Mouse (Mus musculus) adrenal gland, postnatal 14 days (tissue): ENCODE measurements around the gene Zdhhc20. TPM values are rescaled to one million over a fixed set of nuclear protein-coding genes. Genes with fewer than 3 reads are reported as not detected.
"Not testable (repeated sequence)": the region's sequence is repeated elsewhere in the genome, so short reads cannot be mapped to it uniquely, and the experiment has no call there.

Experiments
- DNase-seq: peaks from one replicate; pipeline ENCODE4 v3.0.0; 2021; ENCODE audit warnings: mixed read lengths
- total RNA-seq: library from RNA; stranded (reverse); gene quantifications from 2 replicates; pipeline ENCODE4 v1.2.3, GENCODE M21; 2021

Gene Zdhhc20
- total RNA-seq, 1 experiment from 2014 or later = 31.0 TPM

DNA sequence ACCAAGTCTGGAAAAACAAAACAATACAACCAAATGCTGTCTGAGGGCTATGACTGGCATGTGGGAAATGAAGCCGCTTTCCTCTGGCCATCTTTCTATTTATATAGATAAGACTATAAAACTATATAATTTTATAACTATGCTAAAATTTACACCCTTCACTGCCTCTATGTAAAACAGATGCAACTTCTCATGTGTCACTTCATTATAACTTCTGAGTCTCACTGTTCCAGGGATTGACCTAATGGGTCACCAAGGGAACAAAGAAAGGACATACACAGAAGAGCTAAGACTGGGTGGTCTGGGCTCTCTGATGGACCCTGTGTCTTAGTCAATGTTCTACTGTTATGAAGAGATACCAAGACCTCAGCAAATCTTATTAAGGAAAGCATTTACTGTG is 2.9 kb upstream of the Zdhhc20 start:
- DNase-seq = no peak

DNA sequence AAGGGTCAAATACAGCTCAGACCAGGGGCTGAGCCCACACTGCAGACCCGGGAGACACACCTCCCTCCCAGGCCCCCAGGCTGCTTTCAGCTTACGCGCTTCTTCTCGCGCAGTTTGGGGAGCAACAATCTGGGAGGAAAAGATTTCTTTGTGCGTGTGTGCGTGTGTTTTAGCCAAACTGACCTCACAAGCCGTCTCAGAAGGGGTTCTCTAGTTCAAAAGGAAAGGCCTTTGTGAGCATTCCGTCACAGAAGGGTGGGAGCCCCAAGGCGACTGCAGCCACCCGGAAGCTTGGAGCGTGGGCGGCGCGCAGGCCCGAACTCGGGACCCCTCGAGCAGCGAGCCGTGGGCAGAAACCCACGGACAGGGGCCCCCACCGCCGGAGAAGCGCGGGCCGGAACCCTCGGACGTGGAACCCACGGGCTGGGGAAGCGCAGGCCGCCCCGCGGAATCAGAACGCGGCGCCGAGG is 500 bp downstream of the Zdhhc20 start:
- DNase-seq = peak; percentile 62

DNA sequence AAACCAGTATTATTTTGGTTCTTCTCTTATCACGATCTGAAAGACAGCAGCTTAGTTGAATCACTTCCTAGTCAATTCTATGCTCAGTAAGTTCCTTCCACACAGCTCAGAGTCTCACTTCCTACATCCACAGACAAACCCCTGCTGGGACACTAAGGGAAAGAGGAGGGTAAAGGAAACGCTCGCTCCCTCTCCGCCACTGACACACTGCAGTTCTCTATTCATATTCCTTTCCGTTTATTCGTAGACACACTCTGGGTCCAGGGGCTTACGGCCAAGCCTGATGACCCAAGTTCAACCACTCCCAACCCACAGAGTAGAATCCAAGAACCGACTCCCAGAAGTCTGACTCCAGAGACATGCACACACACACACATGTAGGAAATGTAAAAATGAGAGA is 2.9 kb downstream of the Zdhhc20 start:
- DNase-seq = no peak

DNA sequence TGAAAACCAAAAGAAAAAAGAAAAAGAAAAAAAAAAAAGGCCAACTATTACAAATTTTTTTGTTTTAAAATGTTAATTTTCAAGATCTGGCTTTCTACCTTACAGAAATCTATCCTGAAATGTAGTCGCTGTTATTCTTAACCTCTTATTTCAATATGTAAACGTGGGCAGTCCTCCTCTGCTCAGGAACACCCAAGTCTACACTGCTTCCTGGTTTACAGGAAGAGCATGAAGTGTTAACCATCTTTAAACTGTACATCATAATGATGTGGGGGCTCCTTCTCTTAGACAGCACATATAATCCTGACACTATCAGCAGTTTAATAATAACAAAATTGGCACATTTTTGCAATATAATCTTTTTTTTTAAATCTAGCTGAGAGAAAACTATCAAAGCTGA is 4.0 kb downstream of the Zdhhc20 start:
- DNase-seq = no peak

DNA sequence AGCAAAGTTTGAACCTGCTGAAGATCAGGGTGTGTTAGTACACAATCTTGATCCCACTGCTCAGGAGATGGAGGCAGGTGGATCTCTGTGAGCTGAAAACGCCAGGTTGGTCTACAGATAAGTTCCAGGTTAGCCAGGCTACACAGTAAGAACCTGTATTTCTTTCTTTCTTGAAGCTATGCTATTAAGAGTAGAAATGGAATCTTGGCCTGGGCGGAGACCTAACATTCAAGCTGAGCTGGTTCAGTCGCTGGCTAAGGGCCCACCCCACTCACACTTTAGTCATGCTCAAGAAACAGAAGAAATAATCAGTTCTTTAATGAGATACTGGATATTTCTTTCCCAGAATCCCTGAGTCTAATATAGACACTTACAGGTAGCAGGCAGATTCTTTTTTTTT is 6.7 kb downstream of the Zdhhc20 start:
- no peak for DNase-seq

DNA sequence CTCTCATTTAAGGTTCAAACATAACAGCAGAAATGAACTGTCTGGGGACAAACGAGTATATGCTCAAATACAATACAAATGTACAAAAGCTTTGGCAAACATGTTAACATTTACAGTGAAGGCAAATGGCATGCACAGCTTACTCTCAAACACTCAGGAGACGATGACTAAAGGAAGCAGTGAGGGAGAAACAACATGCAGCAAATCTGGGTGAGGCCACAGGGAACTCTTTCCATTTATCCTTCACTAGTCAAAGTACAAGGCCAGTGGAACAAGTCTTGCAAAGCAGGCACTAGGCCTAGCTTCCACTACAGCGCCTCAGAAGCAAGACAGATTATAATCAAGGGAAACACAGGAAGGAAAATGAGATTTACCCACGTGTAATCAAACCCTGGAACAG is 7.4 kb downstream of the Zdhhc20 start:
- no peak for DNase-seq

DNA sequence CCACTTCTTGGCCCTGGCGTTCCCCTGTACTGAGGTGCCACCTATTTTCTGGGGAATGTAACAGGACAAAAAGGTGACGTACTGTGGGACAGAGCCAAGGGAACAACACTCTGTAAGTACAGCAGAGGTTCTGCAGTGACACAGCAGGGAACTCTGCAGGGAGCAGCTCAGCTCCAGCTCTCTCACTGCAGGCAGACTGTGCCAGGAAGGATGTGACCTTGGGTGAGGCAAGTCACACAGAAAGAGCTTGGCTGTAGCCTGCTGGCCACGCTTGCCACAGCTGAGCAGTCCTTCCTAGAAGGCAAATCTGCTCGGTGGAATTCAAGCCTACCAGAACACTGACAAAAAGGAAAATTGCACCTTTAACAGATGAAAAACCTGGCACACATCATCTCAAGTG is 8.3 kb downstream of the Zdhhc20 start:
- peak; percentile 91 for DNase-seq

DNA sequence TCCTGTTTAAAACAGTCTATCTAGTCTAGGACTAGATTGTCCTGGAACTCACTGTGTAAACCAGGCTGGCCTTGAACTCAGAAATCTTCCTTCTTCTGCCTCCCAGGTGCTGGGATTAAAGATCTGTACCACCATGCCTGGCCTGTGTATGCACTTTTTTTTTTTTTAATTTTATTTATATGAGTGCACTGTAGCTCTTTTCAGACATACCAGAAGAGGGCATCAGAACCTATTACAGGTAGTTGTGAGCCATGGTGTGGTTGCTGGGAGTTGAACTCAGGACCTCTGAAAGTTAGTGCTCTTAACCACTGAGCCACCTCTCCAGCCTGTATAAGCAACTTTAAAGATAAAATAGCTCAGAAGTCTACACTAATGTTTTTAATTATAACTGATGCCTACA is 9.0 kb downstream of the Zdhhc20 start:
- no peak for DNase-seq

DNA sequence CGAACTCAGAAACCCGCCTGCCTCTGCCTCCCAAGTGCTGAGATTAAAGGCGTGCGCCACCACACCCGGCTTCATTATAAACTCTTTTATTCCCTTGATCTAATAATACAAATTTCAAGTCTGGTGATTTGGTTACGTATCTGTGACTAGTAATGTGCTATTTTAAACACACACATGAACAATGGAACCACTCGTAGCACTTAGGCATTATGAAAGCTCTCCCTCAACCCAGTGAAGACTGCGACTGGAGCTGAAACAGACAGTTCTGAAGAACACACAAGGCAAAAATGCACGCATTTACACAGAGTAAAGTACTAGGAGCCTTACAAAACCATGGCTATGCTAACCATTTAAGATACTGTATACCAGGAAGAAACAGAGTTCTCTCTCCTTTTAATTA is 12.2 kb downstream of the Zdhhc20 start:
- DNase-seq = no peak

DNA sequence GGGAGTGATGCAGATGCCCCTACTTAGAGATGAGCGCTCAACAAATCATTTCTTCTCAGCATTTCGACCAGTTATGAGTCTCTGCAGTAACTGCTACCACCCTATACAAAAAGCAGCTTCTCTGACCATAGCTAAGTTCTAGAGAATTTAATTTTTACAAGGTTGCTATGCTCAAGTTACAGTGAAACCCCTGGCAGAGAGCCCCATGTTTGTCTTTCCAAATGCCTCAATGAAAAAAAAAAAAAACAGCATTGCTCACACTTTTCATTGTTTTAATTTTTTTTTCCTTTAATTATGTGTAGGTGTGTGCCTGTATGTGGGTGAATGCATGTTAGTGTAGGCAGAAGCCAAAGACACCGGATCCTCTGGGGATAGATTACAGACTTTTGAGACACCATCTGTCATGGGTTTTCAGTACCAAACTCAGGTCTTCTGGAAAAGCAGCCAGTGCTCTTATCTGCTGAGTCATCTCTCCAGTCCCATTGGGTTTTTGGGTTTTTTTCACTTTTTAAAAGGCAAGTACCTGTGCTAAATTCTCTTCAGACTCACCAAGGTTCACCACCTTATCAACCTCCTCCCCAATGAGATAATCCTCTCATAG is 23.3 kb downstream of the Zdhhc20 start:
- no peak for DNase-seq

DNA sequence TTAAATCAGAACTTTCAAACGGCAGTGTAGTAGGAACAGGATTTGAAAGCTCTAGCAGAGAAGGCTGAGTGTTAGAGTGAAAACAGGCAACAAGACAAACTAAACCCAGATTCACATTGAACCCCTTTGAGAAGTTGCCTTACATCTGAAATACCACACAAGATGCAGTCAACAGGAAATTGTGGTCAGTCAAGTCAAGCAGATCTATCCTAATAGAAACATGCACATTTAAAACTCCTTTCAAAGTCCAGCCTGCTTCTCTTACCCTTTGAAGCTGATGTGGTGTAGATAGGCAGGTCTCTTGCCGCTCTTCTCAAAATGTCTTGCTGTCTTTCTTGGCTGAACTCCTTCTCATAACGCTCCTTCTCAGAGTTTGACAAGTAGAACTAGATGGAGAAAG is 24.8 kb downstream of the Zdhhc20 start:
- no peak for DNase-seq

DNA sequence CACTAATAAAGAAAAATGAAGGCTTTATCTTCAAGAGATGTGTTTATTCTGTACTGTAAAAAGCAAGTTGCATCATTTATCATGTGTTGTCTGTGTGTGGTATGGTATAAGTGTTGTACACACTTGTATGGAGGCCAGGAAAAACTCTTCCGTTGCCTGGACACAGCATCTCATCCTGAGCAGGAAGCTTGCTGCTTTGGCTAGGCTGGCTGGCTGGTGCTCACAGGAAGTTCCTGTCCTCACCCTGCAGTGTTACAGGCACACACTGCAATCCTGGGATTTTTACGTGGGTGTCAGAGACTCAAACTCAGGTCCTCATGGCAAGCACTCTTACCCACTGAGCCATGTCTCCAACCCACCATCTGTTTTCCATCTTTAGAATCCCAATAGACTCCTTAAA is 26.9 kb downstream of the Zdhhc20 start:
- DNase-seq = no peak

DNA sequence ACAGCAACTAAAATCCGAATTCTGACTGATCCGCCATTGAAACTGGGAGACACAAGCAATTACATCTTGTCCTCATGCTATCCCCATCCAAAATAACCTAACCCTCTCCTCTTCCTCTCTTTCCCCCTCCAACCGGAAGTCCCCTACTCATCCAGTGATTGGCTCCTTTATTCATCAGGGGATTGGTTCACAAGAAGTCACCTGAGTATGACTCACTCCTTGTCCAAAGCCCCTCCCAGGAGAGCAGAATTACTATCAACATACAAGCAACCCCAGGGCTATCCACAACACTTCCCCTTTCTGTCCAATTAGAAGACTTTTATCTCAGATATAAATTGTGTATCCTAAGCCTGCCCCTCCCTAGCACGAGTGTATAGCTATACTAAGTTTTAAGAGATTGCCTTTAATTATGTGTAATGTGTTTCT is 28.1 kb downstream of the Zdhhc20 start:
- no peak for DNase-seq

DNA sequence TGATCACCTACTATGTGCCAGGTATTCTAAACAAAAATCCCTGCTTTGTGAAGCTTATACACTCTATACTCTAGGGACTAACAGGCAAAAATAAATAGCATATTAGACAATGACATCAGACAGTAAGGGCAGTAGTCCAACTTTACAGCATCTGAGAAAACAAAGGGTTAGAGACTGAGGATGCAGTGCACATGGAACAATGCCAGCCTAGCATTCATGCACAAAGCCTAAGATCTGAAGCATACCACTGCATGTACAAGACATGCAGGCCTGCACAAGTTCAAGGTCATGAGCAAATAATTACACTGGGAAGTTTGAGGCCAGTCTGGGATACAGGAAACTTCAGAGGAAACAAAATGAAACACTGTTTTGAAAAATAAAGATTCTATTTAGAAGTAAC is 30.6 kb downstream of the Zdhhc20 start:
- peak; percentile 24 for DNase-seq

DNA sequence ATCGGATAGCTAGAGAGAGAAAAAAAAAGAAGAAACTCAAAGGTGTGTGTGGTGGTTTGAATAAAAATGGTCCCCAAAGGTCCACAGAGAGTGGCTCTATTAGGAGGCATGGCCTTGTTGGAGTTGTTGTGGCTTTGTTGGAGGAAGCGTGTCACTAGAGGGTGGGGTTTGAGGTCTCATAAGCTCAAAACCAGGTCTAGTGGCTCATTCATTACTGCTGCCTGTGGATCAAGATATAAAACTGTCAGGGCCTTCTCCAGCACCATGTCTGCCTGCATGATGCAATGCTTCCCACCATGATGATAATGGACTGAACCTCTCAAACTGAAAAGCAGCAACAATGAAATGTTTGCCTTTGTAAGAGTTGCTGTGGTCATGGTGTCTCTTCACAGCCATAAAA is 31.5 kb downstream of the Zdhhc20 start:
- no peak for DNase-seq

DNA sequence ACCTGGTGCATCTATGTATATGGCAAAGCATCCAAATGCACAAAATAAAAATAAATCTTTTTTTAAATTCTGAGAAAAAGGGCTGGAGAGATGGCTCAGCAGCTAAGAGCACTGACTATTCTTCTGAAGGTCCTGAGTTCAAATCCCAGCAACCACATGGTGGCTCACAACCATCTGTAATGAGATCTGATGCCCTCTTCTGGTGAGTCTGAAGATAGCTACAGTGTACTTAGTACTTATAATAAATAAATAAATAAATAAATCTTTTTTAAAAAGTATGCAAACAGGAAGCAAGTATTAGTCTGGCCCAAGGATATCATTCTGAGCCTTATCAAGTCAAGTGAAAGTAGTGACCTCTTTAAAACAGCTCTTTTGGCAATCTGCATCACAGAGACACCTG is 34.0 kb downstream of the Zdhhc20 start:
- DNase-seq = not testable (repeated sequence)

DNA sequence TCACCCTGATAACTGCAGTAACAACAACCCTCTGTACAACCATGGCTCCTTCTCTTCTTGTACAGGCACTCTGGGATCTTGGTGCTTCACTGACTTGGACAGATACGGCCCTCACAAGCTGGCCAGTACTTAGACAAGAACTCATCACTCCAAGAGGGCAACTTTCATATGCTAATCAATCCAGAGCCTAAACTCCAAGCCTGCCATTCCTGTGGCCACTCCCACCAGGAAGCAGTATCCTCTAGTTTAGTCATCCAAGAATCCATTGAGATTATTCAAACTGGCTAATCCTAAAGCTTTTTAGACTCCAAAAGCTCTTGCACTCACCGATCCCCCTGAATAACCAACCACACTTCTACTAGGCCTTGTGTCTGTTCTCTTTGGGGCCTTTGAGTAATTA is 37.1 kb downstream of the Zdhhc20 start:
- no peak for DNase-seq

DNA sequence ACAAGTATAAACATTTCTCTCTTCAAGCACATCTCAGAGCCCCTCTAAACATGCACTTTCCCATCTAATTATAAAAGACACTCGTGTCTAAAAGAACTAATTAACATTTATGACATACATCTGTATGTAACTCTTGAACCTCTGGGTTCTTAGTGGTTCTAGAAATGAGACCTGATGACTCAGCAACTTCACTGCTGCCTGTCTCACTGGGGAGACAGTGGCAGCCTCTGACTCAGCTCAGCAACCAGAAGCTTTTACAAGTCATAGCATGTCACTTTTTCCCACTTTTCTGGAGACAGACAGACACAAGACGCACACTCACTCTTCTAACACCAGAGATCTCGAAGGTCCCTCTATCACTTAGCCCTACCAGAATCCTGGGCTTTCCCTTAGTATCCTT is 39.7 kb downstream of the Zdhhc20 start:
- DNase-seq = peak; percentile 25

DNA sequence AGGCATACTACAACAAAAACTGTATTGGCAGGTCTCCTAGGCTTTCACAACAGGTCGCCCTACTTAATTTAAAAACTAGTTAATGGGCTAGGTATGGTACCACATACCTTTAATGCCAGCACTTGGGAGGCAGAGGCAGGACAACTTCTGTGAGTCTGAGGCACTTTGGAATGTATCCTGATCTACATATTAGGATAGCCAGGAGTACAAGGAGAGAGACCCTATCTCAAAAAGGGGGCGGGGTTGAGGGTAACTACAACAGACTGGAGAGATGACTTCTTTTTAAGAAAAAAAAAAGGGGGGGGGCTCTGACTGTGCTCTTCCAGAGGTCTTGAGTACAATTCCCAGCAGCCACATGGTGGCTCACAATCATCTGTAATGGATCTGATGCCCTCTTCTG is 41.4 kb downstream of the Zdhhc20 start:
- no peak for DNase-seq

DNA sequence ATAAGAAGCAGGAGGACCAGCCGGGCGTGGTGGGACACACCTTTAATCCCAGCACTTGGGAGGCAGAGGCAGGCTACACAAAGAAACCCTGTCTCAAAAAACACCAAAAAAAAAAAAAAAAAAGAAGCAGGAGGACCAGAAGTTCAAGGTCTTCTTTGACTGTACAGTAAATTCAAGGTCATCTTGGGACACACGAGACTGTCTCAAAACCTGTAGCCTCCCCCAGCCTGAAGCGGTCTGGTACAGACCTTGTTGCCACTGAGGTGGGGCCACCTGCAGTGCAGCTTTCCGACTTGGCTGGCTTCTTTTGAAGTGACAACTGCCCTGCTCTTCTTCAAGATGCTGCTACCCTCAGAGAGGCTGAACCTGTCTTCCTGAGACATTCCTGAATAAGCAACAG is 42.0 kb downstream of the Zdhhc20 start:
- DNase-seq = peak; percentile 6

DNA sequence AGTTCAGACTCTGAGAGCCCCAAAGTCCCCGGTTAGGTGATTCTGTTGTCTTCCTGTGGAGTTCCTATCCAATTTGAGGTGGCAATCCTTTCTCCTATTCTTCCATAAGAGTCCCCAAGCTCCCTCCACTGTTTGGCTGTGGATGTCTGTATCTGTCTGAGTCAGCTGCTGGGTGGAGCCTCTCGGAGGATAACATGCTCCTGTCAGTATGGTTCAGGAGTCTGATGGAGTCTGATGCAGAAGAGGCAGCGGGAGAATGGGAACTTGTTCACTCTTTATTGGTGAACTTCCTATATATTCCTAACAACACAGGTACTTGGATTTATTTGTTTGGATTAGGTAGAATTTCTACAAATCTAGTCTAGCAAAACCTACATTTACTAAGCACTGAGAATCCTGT is 45.5 kb downstream of the Zdhhc20 start:
- DNase-seq = no peak

DNA sequence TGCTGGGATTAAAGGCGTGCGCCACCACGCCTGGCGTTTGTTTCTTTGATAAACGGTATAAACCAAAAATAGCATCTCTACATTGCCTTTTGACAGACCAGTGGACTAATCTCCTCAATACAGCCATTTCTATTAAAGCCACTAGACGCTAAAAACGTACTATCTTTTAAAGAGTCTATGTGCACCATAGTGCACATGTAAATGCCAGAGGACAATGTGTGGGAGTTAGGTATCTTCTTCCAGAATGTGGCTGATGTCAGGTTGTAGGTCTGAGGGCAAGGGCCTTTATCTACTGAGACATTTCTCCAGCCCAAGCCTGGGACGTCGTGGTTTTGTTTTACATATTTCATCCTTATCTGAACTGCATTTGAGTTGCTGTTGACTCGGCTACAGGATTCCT is 54.9 kb downstream of the Zdhhc20 start:
- no peak for DNase-seq

DNA sequence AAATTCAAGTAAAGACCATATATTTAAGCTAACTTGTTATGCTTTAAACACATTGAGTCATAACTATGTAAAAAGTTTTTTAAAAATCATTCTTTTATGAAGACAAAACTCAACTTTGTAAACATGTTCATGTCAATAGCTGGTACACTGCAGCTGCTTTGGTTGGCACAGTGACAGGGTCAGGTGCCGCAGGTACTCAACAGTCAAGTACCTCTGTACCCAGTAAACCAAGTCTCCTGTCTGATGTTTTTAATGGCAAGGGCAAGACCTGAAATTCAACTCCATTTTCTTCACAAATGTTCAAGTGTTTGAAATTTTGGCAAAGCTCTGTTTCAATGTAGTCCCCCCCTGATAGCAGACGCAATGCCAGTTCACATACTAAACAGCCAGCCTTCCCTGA is 56.5 kb downstream of the Zdhhc20 start:
- no peak for DNase-seq

DNA sequence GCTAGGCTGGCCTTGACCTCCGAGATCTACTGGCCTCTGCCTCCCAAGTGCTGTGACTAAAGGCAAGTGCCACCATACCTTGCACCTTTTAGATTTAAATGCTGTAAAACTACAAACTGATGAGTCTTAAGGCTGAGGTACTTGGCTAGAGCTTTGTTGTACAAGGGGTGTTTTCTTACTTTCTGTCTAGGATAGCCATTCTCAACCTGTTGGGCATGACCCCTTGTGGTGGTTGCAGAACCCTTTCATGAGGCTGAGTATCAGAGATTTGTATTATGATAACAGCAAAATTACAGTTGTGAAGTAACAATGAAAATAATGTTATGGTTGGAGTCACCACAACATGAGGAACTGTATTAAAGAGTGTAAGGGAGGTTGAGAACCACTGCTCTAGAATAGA is 62.8 kb downstream of the Zdhhc20 start:
- no peak for DNase-seq
